In genomic region chr4:133498160-133498724, GRCm38 (mm10) we compare ENCODE assay signal across 8 mouse cellular contexts. TPM values are rescaled to one million over a fixed set of nuclear protein-coding genes. Genes with fewer than 3 reads are reported as not detected.
DNase-seq lines count a peak whose midpoint lies in the region; ATAC-seq and TF ChIP-seq lines count a peak whose summit lies in the region.

Gene Trnp1 (minus strand): TSS chr4:133498550.

- H3K4me1 ChIP-seq in hindbrain, embryonic 13.5 days (replicated peaks): peaks cover 32% of the 10 kb centered on the region
- H3K4me1 ChIP-seq in lung, postnatal 0 days (ENCODE audit: insufficient read depth, low read depth, low read length): peaks cover 17% of the 10 kb centered on the region

- ATAC-seq in hindbrain, embryonic 13.5 days (ENCODE audit: low FRiP score): peak; percentile 92
- peak; percentile 85 for ATAC-seq in lung, postnatal 0 days

- peak within 1 kb of the TSS; percentile 82 for H3K9ac ChIP-seq in hindbrain, embryonic 13.5 days
- H3K9ac ChIP-seq in lung, postnatal 0 days (replicated peaks; ENCODE audit: low read depth): no peak within 1 kb of the TSS

- TF ChIP-seq CTCF in lung, postnatal 0 days (IDR thresholded peaks at IDR 0.05): no peak

- H3K4me2 ChIP-seq in hindbrain, embryonic 13.5 days: peak within 1 kb of the TSS; percentile 98
- peak within 1 kb of the TSS; percentile 94 for H3K4me2 ChIP-seq in lung, postnatal 0 days (replicated peaks; ENCODE audit: low read depth, low read length)

- TF ChIP-seq EP300 in lung, postnatal 0 days (IDR thresholded peaks at IDR 0.05): no peak

- peak within 1 kb of the TSS; percentile 68 for H3K4me3 ChIP-seq in hindbrain, embryonic 13.5 days
- peak within 1 kb of the TSS; percentile 43 for H3K4me3 ChIP-seq in lung, postnatal 0 days (ENCODE audit: low read depth, low read length)

- peaks cover 96% of the 10 kb centered on the region for H3K27me3 ChIP-seq in hindbrain, embryonic 13.5 days
- H3K27me3 ChIP-seq in lung, postnatal 0 days (replicated peaks; ENCODE audit: insufficient read depth, low read length): peaks cover 53% of the 10 kb centered on the region

- H3K36me3 ChIP-seq in hindbrain, embryonic 13.5 days: no peaks in the 10 kb centered on the region
- H3K36me3 ChIP-seq in lung, postnatal 0 days (ENCODE audit: insufficient read depth, low read length): no peaks in the 10 kb centered on the region

- no peak within 1 kb of the TSS; the same call in 1 of the 2 replicates for H3K27ac ChIP-seq in hindbrain, embryonic 13.5 days
- no peak within 1 kb of the TSS for H3K27ac ChIP-seq in lung, postnatal 0 days (ENCODE audit: low read length)

- no peaks in the 10 kb centered on the region for H3K9me3 ChIP-seq in hindbrain, embryonic 13.5 days
- no peaks in the 10 kb centered on the region for H3K9me3 ChIP-seq in lung, postnatal 0 days (ENCODE audit: low read length)

- WGBS in hindbrain, embryonic 13.5 days: under 1% methylated on average over 50 of the region's 53 CpGs
- WGBS in lung, postnatal 0 days: 1% methylated on average over 33 of the region's 53 CpGs

- peak; percentile 92 for DNase-seq in NIH3T3 (ENCODE audit: low read depth)
- DNase-seq in cerebellum, adult 9-10 months: peak; percentile 94
- peak; percentile 83 to 91 for DNase-seq in frontal cortex, adult 2 months (ENCODE audit: extremely low spot score in 1 of 2, low spot score in 1 of 2)
- DNase-seq in layer of hippocampus, postnatal 25 days (ENCODE audit: extremely low spot score in 1 of 2, low spot score in 1 of 2): peak; percentile 71 to 72
- DNase-seq in lung, postnatal 0 days (ENCODE audit: low spot score): peak; percentile 90
- peak; percentile 87 for DNase-seq in retina, embryonic 14.5 days (ENCODE audit: low spot score)
- DNase-seq in urinary bladder, postnatal 10 days (ENCODE audit: low spot score): peak; percentile 40

RNA-seq across cellular contexts. Expression of gene Trnp1, which starts in this region (rescaled TPM):
- polyA plus RNA-seq in frontal cortex, adult 2 months (2012; rRNA removed): 134 and 162 TPM in 2 replicates
- polyA plus RNA-seq in hindbrain, embryonic 13.5 days (2015; fragmentation: Nextera tagmentation; extraction: Ambion mirVana): 2.8 and 3.9 TPM in 2 replicates
- total RNA-seq in layer of hippocampus, postnatal 25 days (2021): 100 to 1,000 TPM; 183 to 201 TPM
- polyA plus RNA-seq in lung, postnatal 0 days (2015; fragmentation: Nextera tagmentation; extraction: Ambion mirVana): 1.1 and 1.4 TPM in 2 replicates

Comparison
In these comparisons a context has a peak if more than half of its experiments do, and no peak if none do; other contexts are left out.
1. RNA of gene Trnp1 (polyA plus RNA-seq): 134 to 162 TPM in frontal cortex, adult 2 months; 2.8 to 3.9 TPM in hindbrain, embryonic 13.5 days and 1.1 to 1.4 TPM in lung, postnatal 0 days; every median in the first group is over 10 times any median in the second.
2. DNase-seq: peak in every context shown above with its lines; median percentile 94 in cerebellum, adult 9-10 months; 92 in NIH3T3; 90 in lung, postnatal 0 days; 87 in frontal cortex, adult 2 months; 87 in retina, embryonic 14.5 days; 72 in layer of hippocampus, postnatal 25 days; 40 in urinary bladder, postnatal 10 days.